Mouse (Mus musculus) c-Kit-negative CD71-positive TER-119-positive erythroid progenitor cells, embryonic 14.5 days (primary cell): ENCODE measurements around the gene Stip1.
A peak's percentile ranks its signal among the peaks of the same experiment; 100 is the strongest.
"Not testable (repeated sequence)": the region's sequence is repeated elsewhere in the genome, so short reads cannot be mapped to it uniquely, and the experiment has no call there.

ENCODE experiments used
- DNase-seq: peaks from one replicate; pipeline ENCODE4 v3.0.0-alpha.2; 2013; ENCODE audit warnings: low read depth, low spot score

Stip1 gene

GRCm38 (mm10) chr19:7014481-7015135, 25.2 kb downstream of the Stip1 start:
- DNase-seq = no peak

- no peak for DNase-seq
These were observed 25.8 kb downstream of the Stip1 start for GRCm38 (mm10) chr19:7013984-7014383.

GRCm38 (mm10) chr19:7012426-7012825, 27.3 kb downstream of the Stip1 start:
- no peak for DNase-seq

- no peak for DNase-seq
These were observed 32.7 kb downstream of the Stip1 start for GRCm38 (mm10) chr19:7006892-7007593.

- DNase-seq = no peak
These were observed 40.3 kb downstream of the Stip1 start for GRCm38 (mm10) chr19:6999360-7000063.

- DNase-seq = no peak
These were observed 42.0 kb downstream of the Stip1 start for GRCm38 (mm10) chr19:6997721-6998290.

GRCm38 (mm10) chr19:6996006-6996405, 43.8 kb downstream of the Stip1 start, which contains the start of the genes Nudt22 and Trpt1:
Gene Nudt22, minus strand, starts transcription at chr19:6996117.
Gene Trpt1, plus strand, starts transcription at chr19:6996131.
- DNase-seq = peak; percentile 68

GRCm38 (mm10) chr19:6995255-6995991, 44.3 kb downstream of the Stip1 start:
- no peak for DNase-seq

GRCm38 (mm10) chr19:6994489-6994888, 45.3 kb downstream of the Stip1 start:
- no peak for DNase-seq

GRCm38 (mm10) chr19:6994002-6994401, 45.8 kb downstream of the Stip1 start:
- no peak for DNase-seq

- DNase-seq = no peak
These were observed 46.6 kb downstream of the Stip1 start for GRCm38 (mm10) chr19:6993011-6993770.

GRCm38 (mm10) chr19:6992011-6992858, 47.5 kb downstream of the Stip1 start, which contains the start of gene Dnajc4:
Gene Dnajc4, minus strand, starts transcription at chr19:6992572.
- peak; percentile 96 for DNase-seq

- DNase-seq = not testable (repeated sequence)
These were observed 48.6 kb downstream of the Stip1 start for GRCm38 (mm10) chr19:6991166-6991565.

GRCm38 (mm10) chr19:6990712-6991111, 49.1 kb downstream of the Stip1 start:
- no peak for DNase-seq

GRCm38 (mm10) chr19:6989251-6989650, 50.5 kb downstream of the Stip1 start:
- no peak for DNase-seq

GRCm38 (mm10) chr19:6987904-6988285, 51.9 kb downstream of the Stip1 start:
- DNase-seq = no peak

GRCm38 (mm10) chr19:6987061-6987903, 52.5 kb downstream of the Stip1 start, which contains the start of gene Vegfb:
Gene Vegfb, minus strand, starts transcription at chr19:6987651.
- no peak for DNase-seq

- DNase-seq = no peak
These were observed 53.6 kb downstream of the Stip1 start for GRCm38 (mm10) chr19:6985951-6986708.
